Mouse (Mus musculus) lung, postnatal 4 days (tissue): ENCODE data around the gene Olfr108.

Source experiments
- DNase-seq, 2 experiments: peaks; one replicate each; pipeline ENCODE4 v3.0.0; 2021

Olfr108 gene

GRCm38 (mm10) chr17:37445180-37445579 lies at the start of gene Olfr108:
Olfr108 (plus strand) TSS chr17:37445480.
- no peak for DNase-seq

- no peak for DNase-seq
These were observed 46.4 kb upstream of the Olfr108 start, which contains the start of gene Olfr107 for GRCm38 (mm10) chr17:37398926-37399325. Olfr107 (plus strand) TSS chr17:37399226.

GRCm38 (mm10) chr17:37413380-37413779 lies 31.9 kb upstream of the Olfr108 start:
- DNase-seq: no peak

GRCm38 (mm10) chr17:37458616-37459015 lies 13.3 kb downstream of the Olfr108 start, which contains the start of gene Olfr109:
Olfr109 (plus strand) TSS chr17:37458916.
- no peak for DNase-seq

- DNase-seq: no peak
These were observed 38.2 kb downstream of the Olfr108 start, which contains the start of gene H2-M2 for GRCm38 (mm10) chr17:37483452-37483851. H2-M2 (minus strand) TSS chr17:37483552.

- DNase-seq: no peak
These were observed 46.7 kb downstream of the Olfr108 start, which contains the start of gene Olfr110 for GRCm38 (mm10) chr17:37491930-37492518. Olfr110 (plus strand) TSS chr17:37492468.
